ENCODE assay signal across 9 mouse cellular contexts in genomic region chr14:123626501-123627179, GRCm38 (mm10). TPM values are rescaled to one million over a fixed set of nuclear protein-coding genes. Genes with fewer than 3 reads are reported as not detected.
DNase-seq lines count a peak whose midpoint lies in the region; ATAC-seq and TF ChIP-seq lines count a peak whose summit lies in the region.
"Had no signal": no experiment of that assay in that cellular context is flagged by ENCODE, and none has a peak within 500 bp of the region (broad histone marks: within the 10 kb centered on the region; RNA-seq: fewer than 3 reads in every experiment).

Gene Nalcn, minus strand, starts transcription at chr14:123627144.

- H3K4me3 ChIP-seq in ES-E14 (ENCODE audit: insufficient read depth in 1 of 2, low read depth in 1 of 2, low read length in 2 of 2, poor library complexity in 1 of 2, severe bottlenecking in 1 of 2), result peak within 1 kb of the TSS; percentile 74 to 79
- peak within 1 kb of the TSS; percentile 51 for H3K4me3 ChIP-seq in embryonic facial prominence, embryonic 14.5 days (ENCODE audit: low read depth, low read length)
- H3K4me3 ChIP-seq in hindbrain, embryonic 10.5 days, result peak within 1 kb of the TSS; percentile 65
- H3K4me3 ChIP-seq: myocyte had no signal

- in situ Hi-C loops in ES-E14 (cut with MboI; ENCODE audit: low sequenced_read_pairs in 2 of 2, unreplicated experiment in 2 of 2), result no loop called here

- peak within 1 kb of the TSS; percentile 81 for H3K4me2 ChIP-seq in embryonic facial prominence, embryonic 14.5 days (ENCODE audit: low read depth, low read length)

- H3K9ac ChIP-seq in ES-E14 (ENCODE audit: insufficient read depth, low read depth, low read length, poor library complexity, severe bottlenecking), result peak within 1 kb of the TSS; percentile 76
- H3K9ac ChIP-seq in embryonic facial prominence, embryonic 14.5 days (ENCODE audit: low read depth, low read length), result peak within 1 kb of the TSS; percentile 64

- DNase-seq in ES-E14 (ENCODE audit: low read depth, low spot score), result peak; percentile 33
- DNase-seq in adrenal gland, postnatal 36 days, result peak; percentile 11 to 15
- DNase-seq in embryonic facial prominence, embryonic 14.5 days (ENCODE audit: low spot score), result peak; percentile 44
- peak; percentile 64 for DNase-seq in hindbrain, embryonic 10.5 days (ENCODE audit: low spot score)
- peak; percentile 78 to 81 for DNase-seq in left cerebral cortex, postnatal 36 days (ENCODE audit: low spot score in 2 of 2)
- DNase-seq in retina, embryonic 14.5 days (ENCODE audit: low spot score), result peak; percentile 67
- DNase-seq in thymus, postnatal 14 days, result no peak
- DNase-seq in ovary, postnatal 14 days (ENCODE audit: low spot score), result no peak

- H3K9me3 ChIP-seq in ES-E14 (ENCODE audit: control insufficient read depth, insufficient read depth, low read depth, low read length), result 0 out of 2 replicates have a peak, but pooled peaks cover 2% of the 10 kb centered on the region
- no peaks in the 10 kb centered on the region for H3K9me3 ChIP-seq in embryonic facial prominence, embryonic 14.5 days (ENCODE audit: control insufficient read depth, low read length)
- H3K9me3 ChIP-seq in hindbrain, embryonic 10.5 days, result no peaks in the 10 kb centered on the region

- peaks cover 18% of the 10 kb centered on the region for H3K27me3 ChIP-seq in embryonic facial prominence, embryonic 14.5 days (replicated peaks; ENCODE audit: control insufficient read depth, insufficient read depth, low read length)
- H3K27me3 ChIP-seq in hindbrain, embryonic 10.5 days (ENCODE audit: insufficient read depth, poor library complexity, severe bottlenecking), result peaks cover 10% of the 10 kb centered on the region

- no peak within 1 kb of the TSS for H3K27ac ChIP-seq in ES-E14 (ENCODE audit: insufficient read depth, low read depth, low read length, poor library complexity, severe bottlenecking)
- no peak within 1 kb of the TSS for H3K27ac ChIP-seq in embryonic facial prominence, embryonic 14.5 days (replicated peaks; ENCODE audit: low read depth, low read length)
- peak within 1 kb of the TSS; percentile 85 for H3K27ac ChIP-seq in hindbrain, embryonic 10.5 days

- intact Hi-C loops in left cerebral cortex, postnatal 36 days (cut with DNase I), result no loop called here

- WGBS in embryonic facial prominence, embryonic 14.5 days, result 1% methylated on average over 34 of the region's 47 CpGs
- under 1% methylated on average over 47 of the region's 47 CpGs for WGBS in hindbrain, embryonic 10.5 days

- no peaks in the 10 kb centered on the region for H3K4me1 ChIP-seq in ES-E14 (ENCODE audit: control insufficient read depth in 2 of 2, insufficient read depth in 2 of 2, low read length in 2 of 2, poor library complexity in 1 of 2)
- H3K4me1 ChIP-seq in embryonic facial prominence, embryonic 14.5 days (ENCODE audit: control insufficient read depth, insufficient read depth, low read length), result no peaks in the 10 kb centered on the region
- peaks cover 11% of the 10 kb centered on the region for H3K4me1 ChIP-seq in hindbrain, embryonic 10.5 days (replicated peaks)

- no peaks in the 10 kb centered on the region for H3K36me3 ChIP-seq in ES-E14 (ENCODE audit: control insufficient read depth, insufficient read depth, low read length, poor library complexity, severe bottlenecking)
- H3K36me3 ChIP-seq in embryonic facial prominence, embryonic 14.5 days (ENCODE audit: control insufficient read depth, insufficient read depth, low read length), result no peaks in the 10 kb centered on the region
- H3K36me3 ChIP-seq in hindbrain, embryonic 10.5 days, result no peaks in the 10 kb centered on the region

- peak; percentile 82 for ATAC-seq in embryonic facial prominence, embryonic 14.5 days (ENCODE audit: low read depth)

TF ChIP-seq in ES-E14, 5 proteins besides CTCF, POLR2A, EP300 and RAD21:
- no peak for TF ChIP-seq ZNF384 (IDR thresholded peaks at IDR 0.05; ENCODE audit: low read depth, low read length)
- TF ChIP-seq CHD2 (IDR thresholded peaks at IDR 0.05; ENCODE audit: low read depth, low read length), result no peak
- TF ChIP-seq MAFK (IDR thresholded peaks at IDR 0.05; ENCODE audit: insufficient read depth, low read depth, low read length), result no peak
- TF ChIP-seq HCFC1 (IDR thresholded peaks at IDR 0.05; ENCODE audit: borderline replicate concordance, insufficient read depth, low read length), result no peak
- TF ChIP-seq ZC3H11A (IDR thresholded peaks at IDR 0.05; ENCODE audit: borderline replicate concordance, low read depth, low read length), result no peak

RNA-seq across cellular contexts. Expression of gene Nalcn, which starts in this region (rescaled TPM):
- 0.54 and 1.5 TPM in 2 replicates for total RNA-seq in ES-E14 (2012; rRNA removed)
- 1 to 10 TPM; 4.3 to 4.6 TPM for total RNA-seq in adrenal gland, postnatal 36 days (2021)
- 2.2 and 2.6 TPM in 2 replicates for polyA plus RNA-seq in embryonic facial prominence, embryonic 14.5 days (2014; fragmentation: Nextera tagmentation; extraction: Ambion mirVana)
- 1.4 TPM in 2 replicates for polyA plus RNA-seq in hindbrain, embryonic 10.5 days (2016; fragmentation: Nextera tagmentation; extraction: Ambion mirVana)
- total RNA-seq in left cerebral cortex, postnatal 36 days (2021), result 10 to 100 TPM; 65.2 to 72.3 TPM

Comparison
In these comparisons a context has a peak if more than half of its experiments do, and no peak if none do; other contexts are left out.
1. RNA of gene Nalcn (total RNA-seq): 65.2 to 72.3 TPM in left cerebral cortex, postnatal 36 days; 4.3 to 4.6 TPM in adrenal gland, postnatal 36 days and 0.54 to 1.5 TPM in ES-E14; every median in the first group is over 10 times any median in the second.
2. DNase-seq: peak in ES-E14 (single experiment), adrenal gland, postnatal 36 days (2 of 2), embryonic facial prominence, embryonic 14.5 days (single experiment), hindbrain, embryonic 10.5 days (single experiment), left cerebral cortex, postnatal 36 days (2 of 2) and retina, embryonic 14.5 days (single experiment); none in thymus, postnatal 14 days (single experiment) and ovary, postnatal 14 days (single experiment).
3. Peak in every context shown above with its lines, with median percentiles within 50 percentile points of each other: H3K4me3 ChIP-seq.